Mouse (Mus musculus): ENCODE data around the gene Bmp7. TPM values are rescaled to one million over a fixed set of nuclear protein-coding genes. Genes with fewer than 3 reads are reported as not detected.
A peak's percentile ranks its signal among the peaks of the same experiment; 100 is the strongest.

Gene Bmp7
- polyA plus RNA-seq, 1 experiment from 2014 or later: 1.1 TPM

- Histone ChIP-seq H3K27ac (ENCODE audit: low read length) (no peak overlapping the region), H3K9ac (replicated peaks; ENCODE audit: low read depth) (no peak overlapping the region), H3K9me3 (ENCODE audit: low read length) (no peaks in the 10 kb centered on the region), H3K36me3 (ENCODE audit: insufficient read depth, low read length) (no peaks in the 10 kb centered on the region), H3K27me3 (replicated peaks; ENCODE audit: insufficient read depth, low read length) (no peaks in the 10 kb centered on the region), H3K4me1 (ENCODE audit: insufficient read depth, low read depth, low read length) (no peaks in the 10 kb centered on the region), H3K4me2 (replicated peaks; ENCODE audit: low read depth, low read length) (no peak overlapping the region), H3K4me3 (ENCODE audit: low read depth, low read length) (no peak overlapping the region)
- TF ChIP-seq EP300 (IDR thresholded peaks at IDR 0.05): no peak
- no peak for TF ChIP-seq CTCF (IDR thresholded peaks at IDR 0.05)
- DNase-seq (ENCODE audit: low spot score) (no peak), ATAC-seq (no peak)
- 79% methylated on average over 5 of the region's 5 CpGs for WGBS
Observed at GRCm38 (mm10) chr2:172905057-172905456, 35.1 kb downstream of the Bmp7 start.

GRCm38 (mm10) chr2:172904614-172905013, 35.5 kb downstream of the Bmp7 start:
- Histone ChIP-seq H3K27ac (ENCODE audit: low read length) (no peak overlapping the region), H3K4me3 (ENCODE audit: low read depth, low read length) (no peak overlapping the region), H3K27me3 (replicated peaks; ENCODE audit: insufficient read depth, low read length) (no peaks in the 10 kb centered on the region), H3K36me3 (ENCODE audit: insufficient read depth, low read length) (no peaks in the 10 kb centered on the region), H3K4me2 (replicated peaks; ENCODE audit: low read depth, low read length) (no peak overlapping the region), H3K9me3 (ENCODE audit: low read length) (no peaks in the 10 kb centered on the region), H3K4me1 (ENCODE audit: insufficient read depth, low read depth, low read length) (no peaks in the 10 kb centered on the region), H3K9ac (replicated peaks; ENCODE audit: low read depth) (no peak overlapping the region)
- DNase-seq (ENCODE audit: low spot score): no peak
- WGBS: 86% methylated on average over 6 of the region's 6 CpGs
- ATAC-seq: no peak
- TF ChIP-seq CTCF (IDR thresholded peaks at IDR 0.05): no peak
- no peak for TF ChIP-seq EP300 (IDR thresholded peaks at IDR 0.05)

GRCm38 (mm10) chr2:172903523-172903922, 36.6 kb downstream of the Bmp7 start:
- TF ChIP-seq EP300 (IDR thresholded peaks at IDR 0.05) (no peak), CTCF (IDR thresholded peaks at IDR 0.05) (no peak)
- Histone ChIP-seq H3K36me3 (ENCODE audit: insufficient read depth, low read length) (no peaks in the 10 kb centered on the region), H3K27ac (ENCODE audit: low read length) (no peak overlapping the region), H3K4me1 (ENCODE audit: insufficient read depth, low read depth, low read length) (no peaks in the 10 kb centered on the region), H3K9ac (replicated peaks; ENCODE audit: low read depth) (no peak overlapping the region), H3K9me3 (ENCODE audit: low read length) (no peaks in the 10 kb centered on the region), H3K4me2 (replicated peaks; ENCODE audit: low read depth, low read length) (no peak overlapping the region), H3K27me3 (replicated peaks; ENCODE audit: insufficient read depth, low read length) (no peaks in the 10 kb centered on the region), H3K4me3 (ENCODE audit: low read depth, low read length) (no peak overlapping the region)
- ATAC-seq: no peak
- no peak for DNase-seq (ENCODE audit: low spot score)
- 74% methylated on average over 8 of the region's 8 CpGs for WGBS

GRCm38 (mm10) chr2:172900954-172901701, 39.0 kb downstream of the Bmp7 start:
- Histone ChIP-seq H3K27me3 (replicated peaks; ENCODE audit: insufficient read depth, low read length) (no peaks in the 10 kb centered on the region), H3K4me3 (ENCODE audit: low read depth, low read length) (no peak overlapping the region), H3K9me3 (ENCODE audit: low read length) (no peaks in the 10 kb centered on the region), H3K4me1 (ENCODE audit: insufficient read depth, low read depth, low read length) (no peaks in the 10 kb centered on the region), H3K4me2 (replicated peaks; ENCODE audit: low read depth, low read length) (no peak overlapping the region), H3K36me3 (ENCODE audit: insufficient read depth, low read length) (no peaks in the 10 kb centered on the region), H3K9ac (replicated peaks; ENCODE audit: low read depth) (no peak overlapping the region), H3K27ac (ENCODE audit: low read length) (no peak overlapping the region)
- no peak for TF ChIP-seq CTCF (IDR thresholded peaks at IDR 0.05)
- TF ChIP-seq EP300 (IDR thresholded peaks at IDR 0.05): no peak
- ATAC-seq: no peak
- 46% methylated on average over 10 of the region's 10 CpGs for WGBS
- no peak for DNase-seq (ENCODE audit: low spot score)

GRCm38 (mm10) chr2:172889756-172890443, 50.2 kb downstream of the Bmp7 start:
- DNase-seq (ENCODE audit: low spot score): peak; percentile 83
- H3K36me3 ChIP-seq (ENCODE audit: insufficient read depth, low read length): no peaks in the 10 kb centered on the region
- no peaks in the 10 kb centered on the region for H3K9me3 ChIP-seq (ENCODE audit: low read length)
- no peaks in the 10 kb centered on the region for H3K27me3 ChIP-seq (replicated peaks; ENCODE audit: insufficient read depth, low read length)
- H3K4me3 ChIP-seq (ENCODE audit: low read depth, low read length): no peak overlapping the region
- peak; percentile 85 for ATAC-seq
- no peak overlapping the region for H3K27ac ChIP-seq (ENCODE audit: low read length)
- TF ChIP-seq CTCF (IDR thresholded peaks at IDR 0.05) (no peak), EP300 (IDR thresholded peaks at IDR 0.05) (0 out of 2 replicates have a peak, but pooled peaks have one; percentile 21)
- WGBS: 45% methylated on average over 15 of the region's 15 CpGs
- H3K4me2 ChIP-seq (replicated peaks; ENCODE audit: low read depth, low read length): no peak overlapping the region; the same call in 1 of the 2 replicates
- no peak overlapping the region for H3K9ac ChIP-seq (replicated peaks; ENCODE audit: low read depth)
- no peaks in the 10 kb centered on the region for H3K4me1 ChIP-seq (ENCODE audit: insufficient read depth, low read depth, low read length)

- Histone ChIP-seq H3K9ac (replicated peaks; ENCODE audit: low read depth) (no peak overlapping the region), H3K36me3 (ENCODE audit: insufficient read depth, low read length) (no peaks in the 10 kb centered on the region), H3K4me1 (ENCODE audit: insufficient read depth, low read depth, low read length) (no peaks in the 10 kb centered on the region), H3K27me3 (replicated peaks; ENCODE audit: insufficient read depth, low read length) (no peaks in the 10 kb centered on the region), H3K9me3 (ENCODE audit: low read length) (no peaks in the 10 kb centered on the region), H3K4me2 (replicated peaks; ENCODE audit: low read depth, low read length) (no peak overlapping the region), H3K4me3 (ENCODE audit: low read depth, low read length) (no peak overlapping the region), H3K27ac (ENCODE audit: low read length) (no peak overlapping the region)
- DNase-seq (ENCODE audit: low spot score): no peak
- 73% methylated on average over 12 of the region's 12 CpGs for WGBS
- TF ChIP-seq CTCF (IDR thresholded peaks at IDR 0.05) (no peak), EP300 (IDR thresholded peaks at IDR 0.05) (no peak)
- ATAC-seq: no peak
Observed at GRCm38 (mm10) chr2:172889222-172889621, 50.9 kb downstream of the Bmp7 start.

Measured in lung, postnatal 0 days (tissue).